Mouse (Mus musculus): ENCODE data around the gene Jmjd6. TPM values are rescaled to one million over a fixed set of nuclear protein-coding genes. Genes with fewer than 3 reads are reported as not detected.
"Not testable (repeated sequence)": the region's sequence is repeated elsewhere in the genome, so short reads cannot be mapped to it uniquely, and the experiment has no call there.

The Jmjd6 gene
- polyA plus RNA-seq, 1 experiment, result 24.2 TPM

DNA sequence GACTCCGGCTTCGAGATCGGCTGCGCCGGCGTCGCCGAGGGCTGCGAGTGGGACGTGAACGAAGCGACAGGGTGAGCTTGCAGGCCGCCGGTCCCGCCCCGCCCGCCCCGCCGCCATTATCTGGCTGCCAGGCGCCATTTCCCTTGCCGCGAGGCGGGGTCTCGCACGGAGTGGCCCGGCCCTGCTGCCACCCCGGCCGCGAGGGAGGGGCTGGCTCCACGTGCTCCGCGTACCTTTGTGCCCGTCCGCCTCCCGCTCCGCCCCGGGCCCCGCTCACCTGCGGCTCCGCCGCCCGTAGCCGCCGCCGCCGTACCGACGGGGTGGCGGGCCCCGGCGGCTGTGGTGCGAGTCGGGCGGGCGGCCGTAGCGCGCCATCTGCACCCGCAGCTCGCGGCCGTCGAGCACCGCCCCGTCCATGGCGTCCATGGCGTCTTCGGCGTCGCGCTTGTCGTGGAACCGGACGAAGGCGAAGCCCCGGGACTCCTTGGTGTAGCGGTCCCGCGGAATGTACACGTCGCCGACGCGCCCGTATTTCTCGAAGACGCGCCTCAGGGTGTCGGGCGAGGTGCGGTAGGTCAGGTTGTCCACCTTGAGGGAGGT lies 9.1 kb upstream of the Jmjd6 start, which contains the start of gene Mfsd11:
Gene Mfsd11 (plus strand): TSS at position 150 of the 600 bp plus-strand sequence.
- TF ChIP-seq CTCF (IDR thresholded peaks at IDR 0.05; ENCODE audit: extremely low read depth, insufficient read length, insufficient replicate concordance, low read depth, low read length) (no peak), POLR2A (IDR thresholded peaks at IDR 0.05; ENCODE audit: low read depth, low read length) (no peak)
- peak within 1 kb of the TSS; percentile 87 for H3K4me3 ChIP-seq (ENCODE audit: low read depth, low read length)
- no peaks in the 10 kb centered on the region for H3K27me3 ChIP-seq (ENCODE audit: control insufficient read depth, insufficient read depth, low read length)
- WGBS, result under 1% methylated on average over 88 of the region's 91 CpGs
- peaks cover 31% of the 10 kb centered on the region for H3K36me3 ChIP-seq (ENCODE audit: control insufficient read depth, insufficient read depth, low read length)
- 0 out of 2 replicates have a peak, but pooled peaks cover 4% of the 10 kb centered on the region for H3K4me1 ChIP-seq (ENCODE audit: control insufficient read depth, insufficient read depth, insufficient read length, low read length)
- H3K27ac ChIP-seq (ENCODE audit: insufficient read depth, low read depth, low read length), result peak within 1 kb of the TSS; percentile 99

DNA sequence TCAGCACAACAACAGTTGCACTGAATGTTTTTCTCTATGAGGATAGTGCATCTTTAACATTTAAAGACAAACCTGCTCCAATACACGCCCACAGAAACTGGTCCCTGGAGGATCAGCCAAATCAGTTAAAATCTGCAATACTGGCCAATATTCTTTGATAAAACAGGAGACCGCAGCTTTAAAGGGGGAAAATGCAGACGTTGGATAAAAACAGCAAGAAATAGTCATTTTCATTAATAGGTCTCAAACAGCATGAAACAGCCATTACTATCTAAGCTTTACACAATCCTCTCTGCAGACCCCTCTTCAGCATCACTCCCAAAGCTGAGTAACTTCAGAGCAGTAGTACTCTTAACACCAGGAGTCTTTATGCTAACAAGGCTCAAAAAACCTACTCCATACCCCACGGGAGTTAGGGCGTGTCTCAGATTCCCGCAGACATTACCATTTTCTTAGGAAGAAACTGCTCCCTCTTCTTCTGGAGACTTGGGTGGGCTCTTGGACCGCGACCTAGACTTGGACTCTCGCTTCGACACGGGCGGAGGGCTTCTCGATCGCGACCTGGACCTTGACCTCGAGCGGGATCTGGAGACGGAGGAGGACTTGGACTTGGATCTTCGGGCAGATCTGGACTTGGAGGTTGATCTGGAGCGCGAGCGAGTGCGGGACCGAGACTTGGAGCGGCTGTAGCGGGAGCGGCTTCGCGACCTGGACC lies 8.5 kb upstream of the Jmjd6 start:
- Histone ChIP-seq H3K27ac (ENCODE audit: insufficient read depth, low read depth, low read length) (peak overlapping the region; percentile 99), H3K4me1 (ENCODE audit: control insufficient read depth, insufficient read depth, insufficient read length, low read length) (0 out of 2 replicates have a peak, but pooled peaks cover 4% of the 10 kb centered on the region), H3K4me3 (ENCODE audit: low read depth, low read length) (peak overlapping the region; percentile 87), H3K27me3 (ENCODE audit: control insufficient read depth, insufficient read depth, low read length) (no peaks in the 10 kb centered on the region), H3K36me3 (ENCODE audit: control insufficient read depth, insufficient read depth, low read length) (peaks cover 29% of the 10 kb centered on the region)
- TF ChIP-seq POLR2A (IDR thresholded peaks at IDR 0.05; ENCODE audit: low read depth, low read length), result no peak; the same call in 1 of the 2 replicates
- no peak for TF ChIP-seq CTCF (IDR thresholded peaks at IDR 0.05; ENCODE audit: extremely low read depth, insufficient read length, insufficient replicate concordance, low read depth, low read length)
- WGBS, result 0% methylated on average over 29 of the region's 29 CpGs

DNA sequence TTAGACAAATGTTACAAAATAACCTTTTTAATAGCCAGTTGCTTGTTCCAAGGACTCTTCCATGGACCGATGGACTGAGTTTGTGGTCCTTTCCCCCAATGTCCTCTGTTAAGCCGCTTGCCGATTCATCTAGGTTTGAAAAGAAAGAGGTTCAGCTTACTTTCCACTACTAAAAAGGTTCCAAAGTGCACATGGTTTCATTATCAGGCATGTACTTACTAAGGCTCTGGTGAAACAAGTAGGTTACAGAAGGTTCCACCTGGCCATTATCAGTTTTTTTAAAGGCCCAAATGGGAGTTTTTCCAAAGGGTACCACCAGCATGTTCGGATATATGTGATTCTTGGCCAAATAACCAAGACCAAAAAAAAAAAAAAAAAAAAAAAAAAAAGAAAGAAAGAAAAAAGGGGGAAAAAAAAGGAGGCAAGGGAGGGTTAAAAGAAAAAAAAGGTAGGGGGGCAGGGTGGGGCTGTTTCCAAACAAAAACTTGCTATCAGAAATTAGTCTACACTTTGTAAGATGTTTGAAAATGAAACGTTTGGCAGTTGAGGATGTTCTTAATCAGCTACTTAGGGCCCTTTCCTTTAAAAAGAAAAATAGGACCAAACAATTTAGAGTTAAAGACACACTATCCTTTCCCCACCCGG lies 7.7 kb upstream of the Jmjd6 start:
- Histone ChIP-seq H3K27ac (ENCODE audit: insufficient read depth, low read depth, low read length) (peak overlapping the region; percentile 99), H3K27me3 (ENCODE audit: control insufficient read depth, insufficient read depth, low read length) (no peaks in the 10 kb centered on the region), H3K4me3 (ENCODE audit: low read depth, low read length) (peak overlapping the region; percentile 37; the same call in 1 of the 2 replicates), H3K36me3 (ENCODE audit: control insufficient read depth, insufficient read depth, low read length) (peaks cover 31% of the 10 kb centered on the region), H3K4me1 (ENCODE audit: control insufficient read depth, insufficient read depth, insufficient read length, low read length) (0 out of 2 replicates have a peak, but pooled peaks cover 4% of the 10 kb centered on the region)
- 3% methylated on average over 6 of the region's 6 CpGs for WGBS
- TF ChIP-seq CTCF (IDR thresholded peaks at IDR 0.05; ENCODE audit: extremely low read depth, insufficient read length, insufficient replicate concordance, low read depth, low read length) (no peak), POLR2A (IDR thresholded peaks at IDR 0.05; ENCODE audit: low read depth, low read length) (no peak)

DNA sequence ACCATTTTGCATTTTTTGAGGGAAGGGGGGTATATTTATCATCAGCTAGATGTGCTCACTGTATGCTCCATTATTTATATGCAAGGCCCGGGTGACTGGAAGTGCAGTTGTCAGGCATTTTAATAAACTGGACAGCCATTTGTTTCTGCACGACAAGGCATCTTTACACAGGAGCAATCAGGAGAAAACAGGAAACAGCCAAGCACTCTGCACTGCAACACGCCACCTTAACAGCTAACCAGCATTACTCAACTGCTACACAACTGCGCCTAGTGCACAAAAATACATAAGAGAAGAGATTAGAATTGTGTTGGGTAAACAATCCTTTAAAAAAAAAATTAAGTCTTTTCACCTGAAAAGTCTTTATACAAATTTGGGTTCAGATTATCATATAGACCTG lies 6.8 kb upstream of the Jmjd6 start:
- H3K4me3 ChIP-seq (ENCODE audit: low read depth, low read length), result no peak overlapping the region
- H3K27ac ChIP-seq (ENCODE audit: insufficient read depth, low read depth, low read length), result no peak overlapping the region
- 0 out of 2 replicates have a peak, but pooled peaks cover 4% of the 10 kb centered on the region for H3K4me1 ChIP-seq (ENCODE audit: control insufficient read depth, insufficient read depth, insufficient read length, low read length)
- H3K27me3 ChIP-seq (ENCODE audit: control insufficient read depth, insufficient read depth, low read length), result no peaks in the 10 kb centered on the region
- TF ChIP-seq CTCF (IDR thresholded peaks at IDR 0.05; ENCODE audit: extremely low read depth, insufficient read length, insufficient replicate concordance, low read depth, low read length), result no peak
- TF ChIP-seq POLR2A (IDR thresholded peaks at IDR 0.05; ENCODE audit: low read depth, low read length), result no peak
- WGBS, result 12% methylated on average over 4 of the region's 4 CpGs
- peaks cover 31% of the 10 kb centered on the region for H3K36me3 ChIP-seq (ENCODE audit: control insufficient read depth, insufficient read depth, low read length)

DNA sequence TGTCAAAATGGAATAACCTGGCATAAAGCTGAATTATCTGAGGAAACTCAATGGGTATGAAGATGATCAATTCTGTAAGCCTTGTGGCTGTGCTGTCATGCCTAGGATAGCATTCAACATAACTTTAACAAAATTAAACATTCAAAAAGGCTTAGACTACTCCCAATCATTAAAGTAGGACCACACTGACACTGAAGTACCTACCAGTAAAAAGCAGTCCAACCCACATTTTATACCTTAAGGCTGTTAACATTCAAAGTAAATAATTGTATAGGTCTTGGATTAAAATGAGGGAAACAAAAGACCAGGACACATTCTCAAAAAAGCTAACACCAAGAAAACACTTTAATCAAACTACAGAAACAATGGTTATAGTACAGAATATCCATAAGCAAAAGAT lies 6.3 kb upstream of the Jmjd6 start:
- no peak overlapping the region for H3K27ac ChIP-seq (ENCODE audit: insufficient read depth, low read depth, low read length)
- H3K36me3 ChIP-seq (ENCODE audit: control insufficient read depth, insufficient read depth, low read length), result peaks cover 31% of the 10 kb centered on the region
- 0 out of 2 replicates have a peak, but pooled peaks cover 4% of the 10 kb centered on the region for H3K4me1 ChIP-seq (ENCODE audit: control insufficient read depth, insufficient read depth, insufficient read length, low read length)
- H3K27me3 ChIP-seq (ENCODE audit: control insufficient read depth, insufficient read depth, low read length), result no peaks in the 10 kb centered on the region
- no peak for TF ChIP-seq CTCF (IDR thresholded peaks at IDR 0.05; ENCODE audit: extremely low read depth, insufficient read length, insufficient replicate concordance, low read depth, low read length)
- no peak overlapping the region for H3K4me3 ChIP-seq (ENCODE audit: low read depth, low read length)

DNA sequence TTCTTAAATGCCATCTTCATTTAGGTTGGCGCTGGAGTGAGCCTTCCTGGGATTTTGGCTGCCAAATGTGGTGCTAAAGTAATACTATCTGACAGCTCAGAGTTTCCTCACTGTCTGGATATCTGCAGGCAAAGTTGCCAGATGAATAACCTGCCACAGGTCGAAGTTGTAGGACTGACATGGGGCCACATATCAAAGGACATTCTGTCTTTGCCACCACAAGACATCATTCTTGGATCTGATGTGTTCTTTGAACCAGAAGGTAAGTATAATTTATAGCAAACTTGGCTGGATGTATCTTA lies 5.6 kb upstream of the Jmjd6 start:
- not testable (repeated sequence) for H3K4me1 ChIP-seq (ENCODE audit: control insufficient read depth, insufficient read depth, insufficient read length, low read length); H3K4me3 ChIP-seq (ENCODE audit: low read depth, low read length); H3K27ac ChIP-seq (ENCODE audit: insufficient read depth, low read depth, low read length); H3K27me3 ChIP-seq (ENCODE audit: control insufficient read depth, insufficient read depth, low read length)
- H3K36me3 ChIP-seq (ENCODE audit: control insufficient read depth, insufficient read depth, low read length), result peaks cover 31% of the 10 kb centered on the region
- 48% methylated on average over 2 of the region's 2 CpGs for WGBS

Measured in small intestine, adult 2 months (tissue).